Mouse (Mus musculus) limb, embryonic 12.5 days (tissue): Measurements from ENCODE around the gene Jade1. TPM values are rescaled to one million over a fixed set of nuclear protein-coding genes. Genes with fewer than 3 reads are reported as not detected.

Experiments used
- ATAC-seq: fragments of 200-750 bp; cut with Nextera tagmentation; 2 replicates; pipeline ENCODE4 v1.8.0; 2017; ENCODE audit warnings: low read depth, moderate TSS enrichment; ENCODE audit not compliant: insufficient number of reproducible peaks, insufficient read depth, low FRiP score, low TSS enrichment
- H3K27ac ChIP-seq: fragments of 300-500 bp; sonication (generic); 2 replicates; pipeline ENCODE4 v1.5.1; 2016; ENCODE audit warnings: mild to moderate bottlenecking, moderate library complexity
- H3K27me3 ChIP-seq: fragments of 300-500 bp; sonication (generic); 2 replicates; pipeline ENCODE4 v1.6.1; 2016; ENCODE audit warnings: mild to moderate bottlenecking, moderate library complexity
- H3K36me3 ChIP-seq: fragments of 300-500 bp; sonication (generic); 2 replicates; pipeline ENCODE4 v1.6.1; 2016; ENCODE audit warnings: mild to moderate bottlenecking, moderate library complexity
- H3K4me1 ChIP-seq: fragments of 300-500 bp; sonication (generic); replicated peaks from 2 replicates; pipeline ENCODE4 v1.6.1; 2016
- H3K4me2 ChIP-seq: fragments of 300-500 bp; sonication (generic); 2 replicates; pipeline ENCODE4 v1.6.1; 2016; ENCODE audit warnings: mild to moderate bottlenecking, moderate library complexity
- H3K4me3 ChIP-seq: fragments of 300-500 bp; sonication (generic); replicated peaks from 2 replicates; pipeline ENCODE4 v1.5.1; 2016; ENCODE audit warnings: mild to moderate bottlenecking
- H3K9ac ChIP-seq: fragments of 300-500 bp; sonication (generic); replicated peaks from 2 replicates; pipeline ENCODE4 v1.6.1; 2016; ENCODE audit warnings: mild to moderate bottlenecking, moderate library complexity
- H3K9me3 ChIP-seq: fragments of 300-500 bp; sonication (generic); 2 replicates; pipeline ENCODE4 v1.6.1; 2016; ENCODE audit warnings: mild to moderate bottlenecking, moderate library complexity
- WGBS: fragments of 180-500 bp; shearing (Covaris S2); methylation state at CpG from one replicate; pipeline ENCODE4 v1.1.7; 2016; 5-methylcytosine and 5-hydroxymethylcytosine counted together
- polyA plus RNA-seq: library from polyadenylated mRNA; unstranded; fragments of >200 nt; fragmentation: Nextera tagmentation; extraction: Ambion mirVana; gene quantifications from 2 replicates; pipeline ENCODE4 v1.2.1, GENCODE M21; 2016

Gene Jade1
- polyA plus RNA-seq, 1 experiment from 2014 or later: 15.3 TPM

DNA sequence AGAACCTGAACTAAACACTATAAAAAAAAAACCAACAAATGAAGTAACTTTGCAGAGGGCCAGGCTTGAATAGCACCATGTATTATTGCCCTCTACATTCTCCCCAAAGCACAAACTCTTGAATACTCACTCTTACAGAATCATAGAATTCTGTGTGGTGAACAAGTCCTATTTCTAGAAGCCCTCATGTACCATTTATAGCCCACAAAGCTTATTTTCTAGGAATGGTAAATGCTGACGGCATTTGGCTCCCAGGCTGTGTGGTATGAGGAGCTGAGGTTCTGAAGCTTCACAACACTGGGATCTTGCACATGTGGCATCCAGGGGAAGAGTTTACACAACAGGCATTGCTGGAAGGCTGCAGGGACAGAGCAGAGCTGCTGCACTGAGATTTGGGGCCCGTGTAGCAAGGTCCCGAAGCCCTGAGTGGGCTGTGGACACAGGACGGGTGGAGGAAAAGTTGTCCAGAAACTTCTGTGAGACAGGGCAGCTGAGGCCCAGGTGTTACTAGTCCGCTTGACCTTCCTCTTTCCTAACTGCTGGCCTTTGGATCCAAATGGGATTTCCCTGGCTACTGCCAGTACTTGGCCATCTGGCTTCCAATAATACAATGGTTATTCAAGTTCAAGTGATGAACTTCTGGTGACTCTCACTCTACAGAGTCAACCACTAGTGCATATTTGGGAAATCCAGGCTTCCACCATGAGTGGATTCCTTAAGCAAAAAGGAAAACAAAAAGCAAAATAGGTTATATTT, 58.9 kb downstream of the Jade1 start:
- Histone ChIP-seq H3K9ac (no peak overlapping the region), H3K4me3 (no peak overlapping the region), H3K9me3 (no peaks in the 10 kb centered on the region), H3K4me1 (no peaks in the 10 kb centered on the region), H3K27ac (no peak overlapping the region), H3K36me3 (peaks cover 54% of the 10 kb centered on the region), H3K27me3 (no peaks in the 10 kb centered on the region), H3K4me2 (no peak overlapping the region)
- WGBS: 86% methylated on average over 5 of the region's 5 CpGs
- ATAC-seq: no peak

DNA sequence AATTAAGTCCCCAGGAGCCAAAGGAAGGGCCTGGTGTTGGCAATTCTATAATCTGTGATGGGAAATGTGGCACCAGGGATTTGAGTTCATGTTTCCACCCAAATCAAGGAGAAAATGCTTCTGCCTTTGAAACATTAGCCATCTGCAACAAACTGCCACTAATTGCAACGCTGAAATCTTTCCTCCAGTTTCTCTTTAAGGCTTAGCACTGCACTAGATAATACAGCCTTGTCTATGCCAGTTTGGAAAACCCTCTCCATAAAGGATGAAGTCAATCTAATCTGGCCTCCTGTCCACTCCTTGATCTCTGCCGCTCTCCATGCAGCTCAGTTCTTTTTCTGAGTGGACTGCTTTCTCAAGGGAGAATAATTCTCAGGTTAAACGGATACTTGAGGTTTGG, 62.5 kb downstream of the Jade1 start:
- H3K9me3 ChIP-seq: no peaks in the 10 kb centered on the region
- no peak overlapping the region for H3K4me3 ChIP-seq
- H3K9ac ChIP-seq: no peak overlapping the region
- H3K36me3 ChIP-seq: peaks cover 24% of the 10 kb centered on the region
- H3K27me3 ChIP-seq: no peaks in the 10 kb centered on the region
- no peak for ATAC-seq
- WGBS: 81% methylated on average over 3 of the region's 3 CpGs
- H3K27ac ChIP-seq: no peak overlapping the region
- H3K4me1 ChIP-seq: no peaks in the 10 kb centered on the region
- H3K4me2 ChIP-seq: no peak overlapping the region

DNA sequence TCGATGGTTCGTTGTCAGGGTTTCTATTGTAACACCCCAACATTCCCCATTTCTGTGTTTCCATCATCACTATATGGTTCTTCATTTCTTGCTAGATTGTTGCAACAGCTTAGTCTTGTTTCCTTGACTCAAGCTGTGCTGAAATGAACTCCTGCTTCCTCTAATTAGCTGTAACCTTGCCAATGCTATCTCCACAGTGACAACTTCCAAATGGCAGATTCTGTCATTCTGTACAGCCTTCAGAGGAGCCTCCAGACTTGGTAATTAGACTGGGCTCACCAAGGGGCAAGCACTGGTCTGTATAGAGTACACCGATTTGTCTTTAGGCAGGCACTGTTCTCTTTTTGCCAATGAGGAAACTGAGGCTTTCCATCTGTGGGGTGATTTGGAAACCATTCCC, 63.0 kb downstream of the Jade1 start:
- H3K4me3 ChIP-seq: no peak overlapping the region
- WGBS: 96% methylated on average over 3 of the region's 3 CpGs
- no peak for ATAC-seq
- H3K9me3 ChIP-seq: no peaks in the 10 kb centered on the region
- peaks cover 20% of the 10 kb centered on the region for H3K36me3 ChIP-seq
- H3K27ac ChIP-seq: no peak overlapping the region
- no peak overlapping the region for H3K9ac ChIP-seq
- no peaks in the 10 kb centered on the region for H3K27me3 ChIP-seq
- no peaks in the 10 kb centered on the region for H3K4me1 ChIP-seq
- no peak overlapping the region for H3K4me2 ChIP-seq

DNA sequence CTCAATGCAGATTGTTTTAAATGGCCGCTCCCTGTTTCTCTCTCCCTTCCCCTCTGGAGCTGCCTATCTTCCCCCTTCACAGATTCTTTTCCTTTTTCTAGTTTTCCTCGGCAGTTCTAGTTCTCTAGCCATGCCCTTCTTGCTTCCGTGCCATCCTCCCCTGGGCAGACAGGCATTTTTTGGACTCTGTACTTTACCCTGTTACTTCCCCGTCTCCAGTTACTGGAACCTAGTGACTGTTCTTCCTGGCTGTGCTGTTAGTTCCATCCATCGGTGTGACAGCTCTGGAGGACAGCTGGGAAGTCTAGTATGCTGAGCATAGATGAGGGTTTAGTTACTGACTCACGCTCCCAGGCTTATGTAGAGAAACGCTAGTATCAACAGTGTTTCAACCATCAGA, 65.4 kb downstream of the Jade1 start:
- 82% methylated on average over 7 of the region's 7 CpGs for WGBS
- H3K27me3 ChIP-seq: no peaks in the 10 kb centered on the region
- H3K4me2 ChIP-seq: no peak overlapping the region
- no peaks in the 10 kb centered on the region for H3K9me3 ChIP-seq
- ATAC-seq: no peak
- H3K9ac ChIP-seq: no peak overlapping the region
- H3K36me3 ChIP-seq: peaks cover 3% of the 10 kb centered on the region; the same call in 1 of the 2 replicates
- no peak overlapping the region for H3K27ac ChIP-seq
- no peak overlapping the region for H3K4me3 ChIP-seq
- no peaks in the 10 kb centered on the region for H3K4me1 ChIP-seq

DNA sequence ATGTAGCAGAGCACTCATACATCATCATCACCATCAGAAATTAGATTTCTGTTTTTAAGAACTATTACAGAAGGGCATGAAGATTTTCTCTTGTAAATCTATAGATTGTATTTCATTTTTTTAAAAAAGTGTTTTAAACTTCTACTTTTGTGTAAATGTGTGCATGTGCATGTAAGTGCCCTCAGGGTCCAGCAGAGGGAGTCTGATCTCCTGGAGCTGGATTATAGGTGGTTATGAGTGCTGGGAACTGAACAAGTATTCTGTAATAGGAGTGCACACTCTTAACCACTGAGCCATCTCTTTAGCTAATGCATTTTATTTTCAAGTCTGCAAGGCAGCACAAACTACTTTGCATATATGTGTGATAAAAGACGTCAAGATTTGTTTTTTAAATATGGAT, 100.1 kb downstream of the Jade1 start:
- no peaks in the 10 kb centered on the region for H3K4me1 ChIP-seq
- no peak for ATAC-seq
- peaks cover 34% of the 10 kb centered on the region for H3K36me3 ChIP-seq
- no peaks in the 10 kb centered on the region for H3K27me3 ChIP-seq
- H3K4me3 ChIP-seq: no peak overlapping the region
- no peak overlapping the region for H3K4me2 ChIP-seq
- no peaks in the 10 kb centered on the region for H3K9me3 ChIP-seq
- WGBS: 90% methylated on average over 1 of the region's 1 CpGs
- H3K9ac ChIP-seq: no peak overlapping the region
- H3K27ac ChIP-seq: no peak overlapping the region

Other genes with a start within 250 kb of the Jade1 start
- gene Sclt1, start 186.8 kb downstream of the Jade1 start, polyA plus RNA-seq: 30.1 and 33.4 TPM in 2 replicates
- gene D3Ertd751e, start 186.9 kb downstream of the Jade1 start, polyA plus RNA-seq: 19.3 and 20.8 TPM in 2 replicates